Mouse (Mus musculus): ENCODE data around the gene Ptpn13. TPM values are rescaled to one million over a fixed set of nuclear protein-coding genes. Genes with fewer than 3 reads are reported as not detected.
A peak's percentile ranks its signal among the peaks of the same experiment; 100 is the strongest.

Gene Ptpn13
- polyA plus RNA-seq, 1 experiment from 2014 or later = 3.5 TPM

GRCm38 (mm10) chr5:103395683-103396082 lies 29.3 kb upstream of the Ptpn13 start:
- Histone ChIP-seq H3K9me3 (replicated peaks) (no peaks in the 10 kb centered on the region), H3K4me3 (replicated peaks) (no peak overlapping the region), H3K9ac (replicated peaks) (no peak overlapping the region), H3K4me2 (no peak overlapping the region), H3K4me1 (no peaks in the 10 kb centered on the region; the same call in 1 of the 2 replicates), H3K36me3 (no peaks in the 10 kb centered on the region), H3K27ac (replicated peaks) (no peak overlapping the region), H3K27me3 (replicated peaks) (no peaks in the 10 kb centered on the region)
- 91% methylated on average over 5 of the region's 5 CpGs for WGBS
- ATAC-seq (ENCODE audit: low FRiP score) = no peak

- Histone ChIP-seq H3K27me3 (replicated peaks) (no peaks in the 10 kb centered on the region), H3K27ac (replicated peaks) (no peak overlapping the region), H3K9ac (replicated peaks) (no peak overlapping the region), H3K4me3 (replicated peaks) (no peak overlapping the region), H3K4me2 (no peak overlapping the region), H3K9me3 (replicated peaks) (no peaks in the 10 kb centered on the region), H3K4me1 (no peaks in the 10 kb centered on the region; the same call in 1 of the 2 replicates), H3K36me3 (no peaks in the 10 kb centered on the region)
- WGBS = 88% methylated on average over 4 of the region's 4 CpGs
- no peak for ATAC-seq (ENCODE audit: low FRiP score)
Observed at GRCm38 (mm10) chr5:103397429-103397828, 27.6 kb upstream of the Ptpn13 start.

- WGBS = 87% methylated on average over 12 of the region's 12 CpGs
- H3K4me1 ChIP-seq = no peaks in the 10 kb centered on the region
- H3K9ac ChIP-seq (replicated peaks) = no peak overlapping the region
- no peak overlapping the region for H3K4me3 ChIP-seq (replicated peaks)
- no peak overlapping the region for H3K27ac ChIP-seq (replicated peaks)
- no peaks in the 10 kb centered on the region for H3K27me3 ChIP-seq (replicated peaks)
- ATAC-seq (ENCODE audit: low FRiP score) = no peak
- H3K4me2 ChIP-seq = no peak overlapping the region
- H3K9me3 ChIP-seq (replicated peaks) = no peaks in the 10 kb centered on the region
- no peaks in the 10 kb centered on the region for H3K36me3 ChIP-seq
Observed at GRCm38 (mm10) chr5:103404213-103404968, 20.6 kb upstream of the Ptpn13 start.

GRCm38 (mm10) chr5:103405921-103406320 lies 19.1 kb upstream of the Ptpn13 start:
- Histone ChIP-seq H3K27ac (replicated peaks) (no peak overlapping the region), H3K27me3 (replicated peaks) (no peaks in the 10 kb centered on the region), H3K4me2 (no peak overlapping the region), H3K36me3 (no peaks in the 10 kb centered on the region), H3K4me1 (no peaks in the 10 kb centered on the region), H3K4me3 (replicated peaks) (no peak overlapping the region), H3K9ac (replicated peaks) (no peak overlapping the region), H3K9me3 (replicated peaks) (no peaks in the 10 kb centered on the region)
- 52% methylated on average over 2 of the region's 2 CpGs for WGBS
- no peak for ATAC-seq (ENCODE audit: low FRiP score)

GRCm38 (mm10) chr5:103412020-103412747 lies 12.8 kb upstream of the Ptpn13 start:
- 66% methylated on average over 10 of the region's 10 CpGs for WGBS
- no peak overlapping the region for H3K9ac ChIP-seq (replicated peaks)
- no peak for ATAC-seq (ENCODE audit: low FRiP score)
- no peaks in the 10 kb centered on the region for H3K27me3 ChIP-seq (replicated peaks)
- H3K36me3 ChIP-seq = no peaks in the 10 kb centered on the region
- no peaks in the 10 kb centered on the region for H3K9me3 ChIP-seq (replicated peaks)
- H3K4me1 ChIP-seq = no peaks in the 10 kb centered on the region
- H3K4me3 ChIP-seq (replicated peaks) = no peak overlapping the region
- H3K4me2 ChIP-seq = no peak overlapping the region
- H3K27ac ChIP-seq (replicated peaks) = no peak overlapping the region

- Histone ChIP-seq H3K27ac (replicated peaks) (no peak overlapping the region), H3K36me3 (no peaks in the 10 kb centered on the region), H3K27me3 (replicated peaks) (no peaks in the 10 kb centered on the region; the same call in 1 of the 2 replicates), H3K9ac (replicated peaks) (no peak overlapping the region), H3K9me3 (replicated peaks) (no peaks in the 10 kb centered on the region), H3K4me3 (replicated peaks) (no peak overlapping the region), H3K4me2 (no peak overlapping the region), H3K4me1 (no peaks in the 10 kb centered on the region)
- WGBS = 74% methylated on average over 3 of the region's 3 CpGs
- no peak for ATAC-seq (ENCODE audit: low FRiP score)
Observed at GRCm38 (mm10) chr5:103414542-103414941, 10.4 kb upstream of the Ptpn13 start.

- Histone ChIP-seq H3K4me1 (no peaks in the 10 kb centered on the region), H3K36me3 (no peaks in the 10 kb centered on the region), H3K9ac (replicated peaks) (no peak overlapping the region), H3K4me2 (no peak overlapping the region), H3K27ac (replicated peaks) (no peak overlapping the region), H3K9me3 (replicated peaks) (no peaks in the 10 kb centered on the region), H3K4me3 (replicated peaks) (no peak overlapping the region), H3K27me3 (replicated peaks) (peaks cover 5% of the 10 kb centered on the region; the same call in 1 of the 2 replicates)
- WGBS = 89% methylated on average over 9 of the region's 9 CpGs
- ATAC-seq (ENCODE audit: low FRiP score) = no peak
Observed at GRCm38 (mm10) chr5:103418009-103418408, 7.0 kb upstream of the Ptpn13 start.

GRCm38 (mm10) chr5:103418886-103419285 lies 6.1 kb upstream of the Ptpn13 start:
- 74% methylated on average over 3 of the region's 3 CpGs for WGBS
- Histone ChIP-seq H3K4me1 (peaks cover 5% of the 10 kb centered on the region), H3K9ac (replicated peaks) (no peak overlapping the region), H3K27me3 (replicated peaks) (peaks cover 5% of the 10 kb centered on the region; the same call in 1 of the 2 replicates), H3K9me3 (replicated peaks) (no peaks in the 10 kb centered on the region), H3K4me3 (replicated peaks) (no peak overlapping the region), H3K4me2 (no peak overlapping the region), H3K27ac (replicated peaks) (no peak overlapping the region), H3K36me3 (no peaks in the 10 kb centered on the region)
- ATAC-seq (ENCODE audit: low FRiP score) = no peak

GRCm38 (mm10) chr5:103420568-103420967 lies 4.4 kb upstream of the Ptpn13 start:
- no peaks in the 10 kb centered on the region for H3K9me3 ChIP-seq (replicated peaks)
- H3K27me3 ChIP-seq (replicated peaks) = peaks cover 5% of the 10 kb centered on the region; the same call in 1 of the 2 replicates
- H3K36me3 ChIP-seq = no peaks in the 10 kb centered on the region
- WGBS = 48% methylated on average over 10 of the region's 10 CpGs
- H3K4me3 ChIP-seq (replicated peaks) = no peak overlapping the region
- H3K4me1 ChIP-seq = peaks cover 17% of the 10 kb centered on the region
- H3K9ac ChIP-seq (replicated peaks) = no peak overlapping the region
- no peak overlapping the region for H3K27ac ChIP-seq (replicated peaks)
- ATAC-seq (ENCODE audit: low FRiP score) = no peak
- no peak overlapping the region for H3K4me2 ChIP-seq

- WGBS = 77% methylated on average over 6 of the region's 6 CpGs
- ATAC-seq (ENCODE audit: low FRiP score) = no peak
Observed at GRCm38 (mm10) chr5:103422609-103423008, 2.4 kb upstream of the Ptpn13 start.

GRCm38 (mm10) chr5:103423305-103423926 lies 1.6 kb upstream of the Ptpn13 start:
- H3K4me2 ChIP-seq = peak overlapping the region; percentile 98
- H3K27ac ChIP-seq (replicated peaks) = no peak overlapping the region
- H3K9me3 ChIP-seq (replicated peaks) = no peaks in the 10 kb centered on the region
- 14% methylated on average over 6 of the region's 6 CpGs for WGBS
- peaks cover 7% of the 10 kb centered on the region for H3K27me3 ChIP-seq (replicated peaks)
- H3K36me3 ChIP-seq = no peaks in the 10 kb centered on the region
- no peak overlapping the region for H3K4me3 ChIP-seq (replicated peaks)
- H3K9ac ChIP-seq (replicated peaks) = no peak overlapping the region
- no peak for ATAC-seq (ENCODE audit: low FRiP score)
- peaks cover 28% of the 10 kb centered on the region for H3K4me1 ChIP-seq

More at GRCm38 (mm10) chr5:103422609-103423008, 2.4 kb upstream of the Ptpn13 start:
- Histone ChIP-seq H3K27me3 (replicated peaks) (peaks cover 7% of the 10 kb centered on the region), H3K4me2 (no peak overlapping the region), H3K36me3 (no peaks in the 10 kb centered on the region), H3K4me1 (peaks cover 28% of the 10 kb centered on the region), H3K9me3 (replicated peaks) (no peaks in the 10 kb centered on the region), H3K9ac (replicated peaks) (no peak overlapping the region), H3K27ac (replicated peaks) (no peak overlapping the region), H3K4me3 (replicated peaks) (no peak overlapping the region)
